In genomic region chr4:154081021-154081420, GRCm38 (mm10) we compare ENCODE assay signal across 11 mouse cellular contexts. TPM values are rescaled to one million over a fixed set of nuclear protein-coding genes. Genes with fewer than 3 reads are reported as not detected.
A peak's percentile ranks its signal among the peaks of the same experiment; 100 is the strongest.
DNase-seq lines count a peak whose midpoint lies in the region; ATAC-seq and TF ChIP-seq lines count a peak whose summit lies in the region.
"Had no signal": no experiment of that assay in that cellular context is flagged by ENCODE, and none has a peak within 500 bp of the region (broad histone marks: within the 10 kb centered on the region; RNA-seq: fewer than 3 reads in every experiment).

No protein-coding gene starts in this region.

- H3K4me1 ChIP-seq in neural tube, embryonic 13.5 days (replicated peaks) = no peaks in the 10 kb centered on the region
- H3K4me1 ChIP-seq in embryonic facial prominence, embryonic 15.5 days = 0 out of 2 replicates have a peak, but pooled peaks cover 8% of the 10 kb centered on the region
- peaks cover 16% of the 10 kb centered on the region for H3K4me1 ChIP-seq in limb, embryonic 10.5 days
- H3K4me1 ChIP-seq in stomach, postnatal 0 days (replicated peaks; ENCODE audit: control insufficient read depth, insufficient read depth) = no peaks in the 10 kb centered on the region
- H3K4me1 ChIP-seq: intestine, embryonic 15.5 days had no signal

- no peak for TF ChIP-seq EP300 in stomach, postnatal 0 days (optimal IDR thresholded peaks at IDR 0.05)

- H3K4me2 ChIP-seq in neural tube, embryonic 13.5 days = 0 out of 2 replicates have a peak overlapping the region, but pooled peaks have one; percentile 4
- H3K4me2 ChIP-seq in embryonic facial prominence, embryonic 15.5 days (replicated peaks) = peak overlapping the region; percentile 34
- H3K4me2 ChIP-seq in stomach, postnatal 0 days (replicated peaks; ENCODE audit: low read depth) = peak overlapping the region; percentile 23; the same call in 1 of the 2 replicates
- H3K4me2 ChIP-seq: intestine, embryonic 15.5 days had no signal

- WGBS in neural tube, embryonic 13.5 days = 4% methylated on average over 13 of the region's 13 CpGs
- WGBS in embryonic facial prominence, embryonic 15.5 days = 2% methylated on average over 13 of the region's 13 CpGs
- WGBS in limb, embryonic 10.5 days = under 1% methylated on average over 13 of the region's 13 CpGs
- 3% methylated on average over 13 of the region's 13 CpGs for WGBS in stomach, postnatal 0 days

- no peak for DNase-seq in neural tube, embryonic 10.5 days (ENCODE audit: extremely low spot score, low spot score)
- no peak for DNase-seq in limb, embryonic 10.5 days (ENCODE audit: low spot score)
- peak; percentile 30 for DNase-seq in stomach, postnatal 0 days (ENCODE audit: low spot score)
- DNase-seq in right cerebral cortex, postnatal 10 days (ENCODE audit: low spot score in 2 of 2) = no peak
- DNase-seq in urinary bladder, postnatal 4 days (ENCODE audit: low spot score in 2 of 2) = no peak
- no peak for DNase-seq in left cerebral cortex, adult 9 months (ENCODE audit: low spot score in 2 of 2)
- DNase-seq: thymus, adult 2 months had no signal

- TF ChIP-seq CTCF in stomach, postnatal 0 days (IDR thresholded peaks at IDR 0.05; ENCODE audit: low read depth) = no peak

- no peak overlapping the region for H3K4me3 ChIP-seq in neural tube, embryonic 13.5 days
- peak overlapping the region; percentile 36 for H3K4me3 ChIP-seq in embryonic facial prominence, embryonic 15.5 days (replicated peaks)
- peak overlapping the region; percentile 29 for H3K4me3 ChIP-seq in limb, embryonic 10.5 days
- peak overlapping the region; percentile 26 for H3K4me3 ChIP-seq in stomach, postnatal 0 days (ENCODE audit: low read depth, low read length)
- H3K4me3 ChIP-seq: intestine, embryonic 15.5 days had no signal

- peaks cover 40% of the 10 kb centered on the region for H3K27me3 ChIP-seq in neural tube, embryonic 13.5 days
- H3K27me3 ChIP-seq in embryonic facial prominence, embryonic 15.5 days = peaks cover 41% of the 10 kb centered on the region
- peaks cover 63% of the 10 kb centered on the region for H3K27me3 ChIP-seq in limb, embryonic 10.5 days (ENCODE audit: low read depth, poor library complexity, severe bottlenecking)
- no peaks in the 10 kb centered on the region for H3K27me3 ChIP-seq in stomach, postnatal 0 days (ENCODE audit: control insufficient read depth, insufficient read depth, low read length)

- ATAC-seq in neural tube, embryonic 13.5 days (ENCODE audit: low read depth) = no peak
- ATAC-seq in embryonic facial prominence, embryonic 15.5 days (ENCODE audit: insufficient number of reproducible peaks, low FRiP score, low TSS enrichment, low read depth) = no peak
- peak; percentile 32; the same call in 1 of the 2 replicates for ATAC-seq in stomach, postnatal 0 days (ENCODE audit: low FRiP score, low TSS enrichment)
- ATAC-seq: intestine, embryonic 15.5 days had no signal

- H3K9me3 ChIP-seq in neural tube, embryonic 13.5 days = no peaks in the 10 kb centered on the region
- no peaks in the 10 kb centered on the region for H3K9me3 ChIP-seq in embryonic facial prominence, embryonic 15.5 days (replicated peaks)
- H3K9me3 ChIP-seq in limb, embryonic 10.5 days (replicated peaks) = no peaks in the 10 kb centered on the region
- H3K9me3 ChIP-seq in stomach, postnatal 0 days (ENCODE audit: control insufficient read depth, low read length) = no peaks in the 10 kb centered on the region
- H3K9me3 ChIP-seq: intestine, embryonic 15.5 days had no signal

- H3K36me3 ChIP-seq in neural tube, embryonic 13.5 days = no peaks in the 10 kb centered on the region
- no peaks in the 10 kb centered on the region for H3K36me3 ChIP-seq in embryonic facial prominence, embryonic 15.5 days
- no peaks in the 10 kb centered on the region for H3K36me3 ChIP-seq in limb, embryonic 10.5 days
- H3K36me3 ChIP-seq in stomach, postnatal 0 days (ENCODE audit: control insufficient read depth, insufficient read depth, low read length) = no peaks in the 10 kb centered on the region
- H3K36me3 ChIP-seq: intestine, embryonic 15.5 days had no signal

- H3K9ac ChIP-seq in neural tube, embryonic 13.5 days = no peak overlapping the region
- H3K9ac ChIP-seq in embryonic facial prominence, embryonic 15.5 days = peak overlapping the region; percentile 21; the same call in 1 of the 2 replicates
- H3K9ac ChIP-seq in stomach, postnatal 0 days (ENCODE audit: low read length) = peak overlapping the region; percentile 35; the same call in 1 of the 2 replicates
- H3K9ac ChIP-seq: intestine, embryonic 15.5 days had no signal

- H3K27ac ChIP-seq in neural tube, embryonic 13.5 days (replicated peaks) = no peak overlapping the region
- 0 out of 2 replicates have a peak overlapping the region, but pooled peaks have one; percentile 22 for H3K27ac ChIP-seq in embryonic facial prominence, embryonic 15.5 days (replicated peaks)
- H3K27ac ChIP-seq in limb, embryonic 10.5 days = no peak overlapping the region
- no peak overlapping the region for H3K27ac ChIP-seq in stomach, postnatal 0 days (replicated peaks)
- H3K27ac ChIP-seq: intestine, embryonic 15.5 days had no signal

RNA-seq across cellular contexts. Expression of gene Ccdc27, which starts 38.5 kb away (rescaled TPM):
- polyA plus RNA-seq in neural tube, embryonic 13.5 days (2015; fragmentation: Nextera tagmentation; extraction: Ambion mirVana) = not detected in 2 replicates
- polyA plus RNA-seq in embryonic facial prominence, embryonic 15.5 days (2015; fragmentation: Nextera tagmentation; extraction: Ambion mirVana) = 0.15 and 0.20 TPM in 2 replicates
- polyA plus RNA-seq in limb, embryonic 10.5 days (2016; fragmentation: Nextera tagmentation; extraction: Ambion mirVana) = not detected in 2 replicates
- 0.07 TPM in 1 of 2 replicates, not detected in the other for polyA plus RNA-seq in stomach, postnatal 0 days (2015; fragmentation: Nextera tagmentation; extraction: Ambion mirVana)
- polyA plus RNA-seq: frontal cortex, adult 2 months; intestine, embryonic 15.5 days had no signal

RNA-seq across cellular contexts. Expression of gene Smim1, which starts 55.0 kb away (rescaled TPM):
- polyA plus RNA-seq in neural tube, embryonic 13.5 days (2015; fragmentation: Nextera tagmentation; extraction: Ambion mirVana) = 7.8 and 9.3 TPM in 2 replicates
- 28.4 TPM in 2 replicates for polyA plus RNA-seq in embryonic facial prominence, embryonic 15.5 days (2015; fragmentation: Nextera tagmentation; extraction: Ambion mirVana)
- 12.7 and 27.4 TPM in 2 replicates for polyA plus RNA-seq in limb, embryonic 10.5 days (2016; fragmentation: Nextera tagmentation; extraction: Ambion mirVana)
- 29.8 and 31.2 TPM in 2 replicates for polyA plus RNA-seq in stomach, postnatal 0 days (2015; fragmentation: Nextera tagmentation; extraction: Ambion mirVana)

RNA-seq across cellular contexts. Expression of gene Trp73, which starts 59.0 kb away (rescaled TPM):
- polyA plus RNA-seq in neural tube, embryonic 13.5 days (2015; fragmentation: Nextera tagmentation; extraction: Ambion mirVana) = 0.12 TPM in 1 of 2 replicates, not detected in the other
- polyA plus RNA-seq in embryonic facial prominence, embryonic 15.5 days (2015; fragmentation: Nextera tagmentation; extraction: Ambion mirVana) = 9.3 and 9.8 TPM in 2 replicates
- 0.30 and 0.80 TPM in 2 replicates for polyA plus RNA-seq in limb, embryonic 10.5 days (2016; fragmentation: Nextera tagmentation; extraction: Ambion mirVana)
- 1.0 and 1.3 TPM in 2 replicates for polyA plus RNA-seq in stomach, postnatal 0 days (2015; fragmentation: Nextera tagmentation; extraction: Ambion mirVana)
